Mouse (Mus musculus): ENCODE measurements around the gene Gpr137.
A peak's percentile ranks its signal among the peaks of the same experiment; 100 is the strongest.
"Not testable (repeated sequence)": the region's sequence is repeated elsewhere in the genome, so short reads cannot be mapped to it uniquely, and the experiment has no call there.

The Gpr137 gene

GRCm38 (mm10) chr19:6921647-6922567 lies 20.4 kb downstream of the Gpr137 start, which contains the start of gene Esrra:
TSS of gene Esrra (minus strand) at chr19:6921813.
- peak; percentile 100 for DNase-seq (ENCODE audit: low read depth, low spot score)

GRCm38 (mm10) chr19:6920741-6921636 lies 21.3 kb downstream of the Gpr137 start:
- no peak for DNase-seq (ENCODE audit: low read depth, low spot score)

GRCm38 (mm10) chr19:6919876-6920740 lies 22.2 kb downstream of the Gpr137 start:
- no peak for DNase-seq (ENCODE audit: low read depth, low spot score)

GRCm38 (mm10) chr19:6919431-6919830 lies 22.8 kb downstream of the Gpr137 start:
- DNase-seq (ENCODE audit: low read depth, low spot score) = no peak

- no peak for DNase-seq (ENCODE audit: low read depth, low spot score)
Observed at GRCm38 (mm10) chr19:6918321-6918720, 24.0 kb downstream of the Gpr137 start.

GRCm38 (mm10) chr19:6916496-6916895 lies 25.8 kb downstream of the Gpr137 start:
- DNase-seq (ENCODE audit: low read depth, low spot score) = no peak

- DNase-seq (ENCODE audit: low read depth, low spot score) = no peak
Observed at GRCm38 (mm10) chr19:6915276-6915675, 27.0 kb downstream of the Gpr137 start.

GRCm38 (mm10) chr19:6914540-6914939 lies 27.7 kb downstream of the Gpr137 start:
- DNase-seq (ENCODE audit: low read depth, low spot score) = no peak

- DNase-seq (ENCODE audit: low read depth, low spot score) = no peak
Observed at GRCm38 (mm10) chr19:6913991-6914390, 28.3 kb downstream of the Gpr137 start.

- no peak for DNase-seq (ENCODE audit: low read depth, low spot score)
Observed at GRCm38 (mm10) chr19:6913036-6913435, 29.2 kb downstream of the Gpr137 start.

- DNase-seq (ENCODE audit: low read depth, low spot score) = no peak
Observed at GRCm38 (mm10) chr19:6912205-6912970, 29.9 kb downstream of the Gpr137 start.

- DNase-seq (ENCODE audit: low read depth, low spot score) = no peak
Observed at GRCm38 (mm10) chr19:6911101-6912074, 30.9 kb downstream of the Gpr137 start.

- DNase-seq (ENCODE audit: low read depth, low spot score) = not testable (repeated sequence)
Observed at GRCm38 (mm10) chr19:6910306-6910705, 32.0 kb downstream of the Gpr137 start.

GRCm38 (mm10) chr19:6909507-6910289 lies 32.6 kb downstream of the Gpr137 start, which contains the start of the genes Trmt112 and Prdx5:
TSS of gene Trmt112 (plus strand) at chr19:6909698.
TSS of gene Prdx5 (minus strand) at chr19:6910106.
- DNase-seq (ENCODE audit: low read depth, low spot score) = peak; percentile 86

- DNase-seq (ENCODE audit: low read depth, low spot score) = no peak
Observed at GRCm38 (mm10) chr19:6909021-6909420, 33.3 kb downstream of the Gpr137 start.

- no peak for DNase-seq (ENCODE audit: low read depth, low spot score)
Observed at GRCm38 (mm10) chr19:6907811-6908540, 34.3 kb downstream of the Gpr137 start.

GRCm38 (mm10) chr19:6907094-6907493 lies 35.2 kb downstream of the Gpr137 start:
- DNase-seq (ENCODE audit: low read depth, low spot score) = no peak

- no peak for DNase-seq (ENCODE audit: low read depth, low spot score)
Observed at GRCm38 (mm10) chr19:6906199-6906598, 36.1 kb downstream of the Gpr137 start.
